Mouse (Mus musculus): Measurements from ENCODE around the gene Agr3. TPM values are rescaled to one million over a fixed set of nuclear protein-coding genes. Genes with fewer than 3 reads are reported as not detected.
A peak's percentile ranks its signal among the peaks of the same experiment; 100 is the strongest.

The Agr3 gene
- polyA plus RNA-seq, 1 experiment from 2014 or later: not detected

DNA sequence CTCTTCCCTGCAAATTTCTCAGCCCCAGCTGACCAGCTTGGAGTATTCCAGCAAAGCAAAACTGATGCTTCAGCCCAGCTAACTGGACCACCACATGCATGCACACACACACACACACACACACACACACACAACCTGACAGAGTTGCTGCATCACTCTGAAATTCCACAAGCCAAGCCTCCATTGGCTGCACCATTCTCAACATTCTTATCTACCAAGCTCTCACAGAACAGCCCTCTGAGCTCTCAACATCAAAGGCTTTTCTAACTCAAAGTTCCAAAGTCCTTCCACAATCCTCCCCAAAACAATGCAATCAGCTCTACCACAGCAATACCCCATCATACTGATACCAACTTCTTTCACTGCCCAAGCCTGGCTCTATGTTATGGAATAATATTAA, 7.4 kb downstream of the Agr3 start:
- no peak overlapping the region for H3K27ac ChIP-seq (replicated peaks)
- H3K4me1 ChIP-seq: no peaks in the 10 kb centered on the region
- DNase-seq (ENCODE audit: low spot score): no peak
- no peaks in the 10 kb centered on the region for H3K27me3 ChIP-seq (ENCODE audit: low read depth, poor library complexity, severe bottlenecking)
- no peaks in the 10 kb centered on the region for H3K9me3 ChIP-seq (replicated peaks)
- H3K36me3 ChIP-seq: no peaks in the 10 kb centered on the region
- no peak overlapping the region for H3K4me3 ChIP-seq

DNA sequence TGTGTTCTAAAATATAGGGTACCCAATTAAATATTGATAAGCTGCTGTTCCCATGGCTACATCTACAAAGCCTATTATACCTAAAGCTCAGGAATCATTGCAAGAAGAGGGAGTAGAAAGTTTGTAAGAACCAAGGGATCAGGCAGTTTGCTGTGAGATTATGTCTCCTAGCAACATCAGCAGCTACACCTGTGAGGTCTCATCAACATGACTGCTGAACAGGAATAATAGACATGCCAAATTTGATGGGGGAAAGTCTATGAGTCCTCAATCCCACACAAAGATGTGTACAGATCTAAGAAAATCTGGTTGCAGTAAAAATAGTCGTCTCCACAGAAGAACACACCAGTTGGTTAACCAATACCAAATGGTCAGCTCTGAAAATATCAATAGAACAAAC, 26.3 kb downstream of the Agr3 start:
- DNase-seq (ENCODE audit: low spot score): no peak
- H3K27me3 ChIP-seq (ENCODE audit: low read depth, poor library complexity, severe bottlenecking): no peaks in the 10 kb centered on the region
- H3K36me3 ChIP-seq: no peaks in the 10 kb centered on the region
- H3K4me1 ChIP-seq: peaks cover 12% of the 10 kb centered on the region
- 54% methylated on average over 1 of the region's 1 CpGs for WGBS
- no peak overlapping the region for H3K27ac ChIP-seq (replicated peaks)
- H3K4me3 ChIP-seq: no peak overlapping the region
- H3K9me3 ChIP-seq (replicated peaks): no peaks in the 10 kb centered on the region

DNA sequence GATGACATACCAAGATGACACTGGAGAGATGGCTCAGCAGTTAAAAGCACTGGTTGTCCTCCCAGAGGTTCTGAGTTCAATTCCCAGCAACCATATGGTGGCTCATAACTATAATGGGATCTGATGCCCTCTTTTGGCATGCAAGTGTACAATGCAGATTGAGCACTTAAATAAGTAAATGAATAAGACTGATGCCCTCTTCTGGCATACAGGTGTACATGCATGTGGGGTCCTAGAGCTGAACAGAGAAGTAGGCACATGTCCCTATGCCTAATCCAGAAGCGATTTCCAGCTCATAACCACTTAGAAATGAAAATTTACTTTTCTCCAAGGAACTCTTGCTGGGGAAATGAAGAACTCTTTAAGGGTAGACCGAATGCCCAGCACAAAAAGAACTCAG, 31.8 kb downstream of the Agr3 start:
- H3K4me1 ChIP-seq: peaks cover 2% of the 10 kb centered on the region; the same call in 1 of the 2 replicates
- H3K27me3 ChIP-seq (ENCODE audit: low read depth, poor library complexity, severe bottlenecking): no peaks in the 10 kb centered on the region
- no peak overlapping the region for H3K27ac ChIP-seq (replicated peaks)
- DNase-seq (ENCODE audit: low spot score): no peak
- no peaks in the 10 kb centered on the region for H3K36me3 ChIP-seq
- no peak overlapping the region for H3K4me3 ChIP-seq
- WGBS: 83% methylated on average over 2 of the region's 2 CpGs
- no peaks in the 10 kb centered on the region for H3K9me3 ChIP-seq (replicated peaks)

DNA sequence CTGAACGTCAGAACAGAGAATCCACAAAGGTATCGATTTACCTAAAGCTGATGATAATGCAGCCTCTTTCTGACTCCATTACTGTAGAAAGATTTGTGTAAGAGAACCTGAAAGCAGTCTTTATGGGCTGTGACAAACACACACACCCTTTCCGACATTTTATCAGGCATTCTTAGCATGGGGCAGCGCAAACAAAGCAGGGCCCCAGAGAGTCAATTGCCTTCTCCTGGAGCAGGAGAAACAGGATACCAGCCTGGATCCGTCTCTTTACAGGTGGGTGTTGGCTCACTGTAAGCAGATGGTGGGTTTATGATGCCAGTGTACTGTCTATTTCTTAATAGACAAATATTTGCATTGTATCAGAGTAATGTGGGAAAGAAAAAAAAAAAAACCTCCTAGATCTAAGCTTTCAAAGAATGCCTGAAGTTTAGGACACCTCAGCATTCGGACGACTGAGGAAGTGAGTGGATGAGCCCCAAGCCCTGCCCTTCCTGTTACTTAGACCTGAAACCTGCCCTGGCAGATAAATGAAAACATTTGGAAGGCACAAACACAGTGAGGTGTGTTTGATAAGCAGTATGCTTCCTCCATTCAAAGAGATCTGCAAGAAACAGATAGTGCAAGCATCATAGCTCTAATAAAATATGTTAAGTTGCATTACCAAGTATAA, 40.8 kb downstream of the Agr3 start:
- H3K27me3 ChIP-seq (ENCODE audit: low read depth, poor library complexity, severe bottlenecking): no peaks in the 10 kb centered on the region
- H3K36me3 ChIP-seq: no peaks in the 10 kb centered on the region
- WGBS: 68% methylated on average over 7 of the region's 7 CpGs
- no peak overlapping the region for H3K27ac ChIP-seq (replicated peaks)
- no peaks in the 10 kb centered on the region for H3K4me1 ChIP-seq
- no peak for DNase-seq (ENCODE audit: low spot score)
- H3K9me3 ChIP-seq (replicated peaks): no peaks in the 10 kb centered on the region
- H3K4me3 ChIP-seq: no peak overlapping the region

DNA sequence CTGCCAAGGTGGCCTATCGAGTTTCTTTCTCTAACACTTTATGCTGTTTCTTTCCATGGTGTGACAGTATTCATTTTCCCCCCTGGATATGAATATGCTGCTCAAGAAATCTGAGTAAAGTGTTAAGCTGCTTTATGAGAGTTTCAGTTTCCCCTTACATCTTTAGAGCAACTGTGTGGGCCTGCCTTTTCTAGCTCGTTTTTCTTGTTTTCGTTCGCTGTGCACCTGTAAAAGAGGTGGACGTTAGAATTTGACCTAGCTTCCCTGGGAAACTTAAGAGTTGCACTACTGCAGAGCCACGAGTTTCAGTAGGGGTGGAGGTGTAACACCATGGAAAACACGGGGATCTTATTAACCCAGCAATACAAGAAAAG, 41.3 kb downstream of the Agr3 start:
- Histone ChIP-seq H3K27me3 (ENCODE audit: low read depth, poor library complexity, severe bottlenecking) (no peaks in the 10 kb centered on the region), H3K4me3 (no peak overlapping the region), H3K9me3 (replicated peaks) (no peaks in the 10 kb centered on the region), H3K27ac (replicated peaks) (no peak overlapping the region), H3K36me3 (no peaks in the 10 kb centered on the region), H3K4me1 (no peaks in the 10 kb centered on the region)
- 85% methylated on average over 7 of the region's 7 CpGs for WGBS
- DNase-seq (ENCODE audit: low spot score): no peak

DNA sequence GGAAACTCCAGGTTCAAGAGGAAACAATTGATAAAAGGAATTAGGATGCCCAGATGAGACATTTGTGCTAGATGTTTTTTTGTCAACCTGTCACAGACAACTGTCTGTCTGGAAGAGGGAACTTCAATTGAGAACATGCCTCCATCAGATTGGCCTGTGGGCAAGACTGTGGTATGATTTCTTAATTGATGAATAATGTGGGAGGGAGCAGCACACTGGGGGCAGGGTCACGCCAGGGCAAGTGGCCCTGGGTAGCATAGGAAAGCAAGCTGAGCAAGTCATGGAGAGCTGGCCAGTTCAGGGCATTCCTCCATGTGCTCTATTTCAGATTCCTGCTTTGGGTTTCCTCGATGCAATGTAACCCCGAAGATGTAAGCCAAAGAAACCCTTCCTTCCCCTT, 50.5 kb downstream of the Agr3 start:
- no peaks in the 10 kb centered on the region for H3K27me3 ChIP-seq (ENCODE audit: low read depth, poor library complexity, severe bottlenecking)
- H3K9me3 ChIP-seq (replicated peaks): no peaks in the 10 kb centered on the region
- H3K27ac ChIP-seq (replicated peaks): no peak overlapping the region
- no peaks in the 10 kb centered on the region for H3K36me3 ChIP-seq
- H3K4me3 ChIP-seq: no peak overlapping the region
- WGBS: 86% methylated on average over 3 of the region's 3 CpGs
- peaks cover 10% of the 10 kb centered on the region for H3K4me1 ChIP-seq
- no peak for DNase-seq (ENCODE audit: low spot score)

DNA sequence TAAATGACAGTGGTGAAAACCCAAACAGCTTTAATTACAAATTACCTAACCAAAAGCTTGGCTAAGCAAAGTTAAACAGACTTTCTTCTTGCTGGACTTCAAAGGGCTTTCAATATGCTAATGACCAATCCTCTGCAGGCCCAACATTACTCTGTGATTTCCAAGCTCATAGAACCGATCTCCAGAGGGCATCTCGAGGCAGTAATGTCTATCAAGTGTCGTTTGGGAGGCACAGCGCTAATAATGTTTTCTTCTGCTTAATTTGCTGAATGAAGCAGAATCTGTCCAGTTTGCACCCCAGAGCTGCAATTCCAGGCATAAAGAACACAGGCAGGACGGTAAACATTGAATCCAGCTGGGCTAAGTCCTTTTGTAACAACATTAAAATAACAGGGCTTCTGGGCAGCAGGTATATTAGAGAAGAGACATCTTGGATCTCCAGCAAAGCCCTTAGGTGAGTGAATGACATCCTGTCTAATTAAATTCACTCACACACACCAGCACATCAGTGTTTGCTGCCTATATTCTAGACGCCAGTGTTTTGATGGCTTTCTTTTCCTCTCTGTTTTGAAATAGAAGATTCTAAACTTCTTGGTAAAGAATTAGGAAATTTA, 52.3 kb downstream of the Agr3 start:
- no peak for DNase-seq (ENCODE audit: low spot score)
- no peaks in the 10 kb centered on the region for H3K36me3 ChIP-seq
- 50% methylated on average over 6 of the region's 6 CpGs for WGBS

DNA sequence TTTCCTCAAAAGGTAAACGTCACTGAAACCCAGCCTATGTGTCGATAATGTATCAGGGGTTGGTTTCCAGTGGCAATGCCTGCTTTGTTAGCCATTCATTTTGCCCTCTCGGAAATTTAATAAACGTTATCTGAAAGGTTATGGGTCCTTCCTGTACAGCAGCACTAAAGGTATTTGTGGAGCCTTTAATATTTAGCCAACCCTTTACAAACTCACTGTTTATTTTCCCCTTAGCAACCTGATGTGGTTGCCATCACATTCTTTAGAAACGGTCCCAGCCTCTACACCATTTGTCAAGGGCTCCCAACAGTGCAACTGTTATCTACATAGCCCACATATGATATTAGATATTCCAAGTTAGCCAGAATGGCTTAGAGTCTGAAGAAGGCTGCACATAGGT, 54.2 kb downstream of the Agr3 start:
- Histone ChIP-seq H3K4me1 (peaks cover 23% of the 10 kb centered on the region), H3K27ac (replicated peaks) (no peak overlapping the region), H3K9me3 (replicated peaks) (no peaks in the 10 kb centered on the region), H3K27me3 (ENCODE audit: low read depth, poor library complexity, severe bottlenecking) (no peaks in the 10 kb centered on the region), H3K4me3 (no peak overlapping the region), H3K36me3 (no peaks in the 10 kb centered on the region)
- WGBS: 93% methylated on average over 5 of the region's 5 CpGs
- DNase-seq (ENCODE audit: low spot score): no peak

More for the DNA sequence above, 52.3 kb downstream of the Agr3 start:
- no peaks in the 10 kb centered on the region for H3K27me3 ChIP-seq (ENCODE audit: low read depth, poor library complexity, severe bottlenecking)
- H3K4me3 ChIP-seq: no peak overlapping the region
- peaks cover 23% of the 10 kb centered on the region for H3K4me1 ChIP-seq
- no peaks in the 10 kb centered on the region for H3K9me3 ChIP-seq (replicated peaks)
- H3K27ac ChIP-seq (replicated peaks): no peak overlapping the region

DNA sequence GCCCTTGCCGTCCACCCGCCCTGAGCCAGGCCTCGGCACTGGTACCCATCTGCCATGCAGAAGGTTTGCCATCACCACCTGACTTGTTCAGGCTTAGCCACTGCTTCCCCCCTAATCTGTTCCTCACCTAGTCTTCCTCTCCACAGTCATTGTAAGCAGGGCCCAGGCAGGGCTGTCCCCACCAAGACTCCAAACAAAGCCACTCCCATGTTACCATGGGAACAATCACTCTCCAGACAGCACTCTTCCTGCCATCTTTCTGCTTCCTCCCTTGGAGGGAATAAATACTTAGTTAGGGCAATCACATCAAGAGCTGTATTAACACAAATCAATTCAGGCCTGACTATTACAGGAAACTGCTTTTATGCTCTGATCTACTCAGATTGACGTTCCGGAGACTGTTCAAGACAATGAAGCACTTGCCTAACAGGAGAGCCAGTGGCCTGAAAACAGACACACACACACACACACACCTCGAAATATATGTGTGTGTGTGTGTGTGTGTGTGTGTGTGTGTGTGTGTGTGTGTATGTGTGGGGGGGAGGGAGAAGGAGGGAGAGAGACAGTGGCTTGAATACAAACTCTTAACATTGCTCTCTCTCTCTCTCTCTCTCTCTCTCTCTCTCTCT, 56.4 kb downstream of the Agr3 start:
- WGBS: 60% methylated on average over 6 of the region's 6 CpGs
- Histone ChIP-seq H3K27me3 (ENCODE audit: low read depth, poor library complexity, severe bottlenecking) (no peaks in the 10 kb centered on the region), H3K4me1 (peaks cover 23% of the 10 kb centered on the region), H3K9me3 (replicated peaks) (no peaks in the 10 kb centered on the region), H3K4me3 (no peak overlapping the region), H3K27ac (replicated peaks) (peak overlapping the region; percentile 75), H3K36me3 (no peaks in the 10 kb centered on the region)
- DNase-seq (ENCODE audit: low spot score): peak; percentile 49

DNA sequence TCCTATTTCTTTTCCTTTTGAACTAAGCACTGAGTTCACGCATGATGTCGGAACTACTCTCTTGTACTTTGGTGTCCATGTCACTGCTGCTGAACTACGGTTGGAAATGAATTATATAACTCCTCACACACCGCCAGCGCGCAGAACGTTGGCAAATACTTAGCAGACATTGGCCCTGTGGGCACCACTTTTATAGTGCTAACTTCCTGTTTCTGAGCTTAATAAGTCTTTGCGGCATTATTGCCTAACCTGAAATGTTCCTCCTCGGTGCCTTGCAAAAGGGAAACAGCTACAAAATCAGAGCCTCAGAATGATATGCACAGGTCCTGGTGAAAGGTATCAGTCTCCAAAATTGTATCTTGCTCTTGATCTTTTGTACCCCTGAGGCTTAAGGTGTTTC, 58.1 kb downstream of the Agr3 start:
- WGBS: 94% methylated on average over 9 of the region's 9 CpGs
- no peaks in the 10 kb centered on the region for H3K27me3 ChIP-seq (ENCODE audit: low read depth, poor library complexity, severe bottlenecking)
- peaks cover 13% of the 10 kb centered on the region for H3K4me1 ChIP-seq
- no peaks in the 10 kb centered on the region for H3K36me3 ChIP-seq
- no peak overlapping the region for H3K27ac ChIP-seq (replicated peaks)
- H3K9me3 ChIP-seq (replicated peaks): no peaks in the 10 kb centered on the region
- no peak for DNase-seq (ENCODE audit: low spot score)
- H3K4me3 ChIP-seq: no peak overlapping the region

DNA sequence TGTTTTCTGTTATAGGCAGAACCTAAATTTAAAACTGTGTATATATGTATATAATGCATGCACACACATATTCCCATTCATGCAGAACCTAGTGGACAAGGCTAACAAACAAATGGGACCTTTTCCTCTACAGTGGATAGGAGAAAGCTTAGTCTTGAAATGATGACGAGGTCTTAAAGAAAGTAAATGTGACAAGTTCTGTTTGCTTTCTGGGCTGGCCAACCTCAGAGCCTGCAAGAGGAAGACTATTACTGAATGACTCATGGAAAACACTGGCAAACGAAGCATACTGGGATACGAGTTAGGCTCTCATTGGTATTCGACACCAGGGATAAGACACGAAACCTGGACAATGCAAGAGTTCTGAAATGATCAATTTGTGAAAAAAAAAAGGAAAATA, 59.3 kb downstream of the Agr3 start:
- H3K4me1 ChIP-seq: peaks cover 13% of the 10 kb centered on the region
- no peaks in the 10 kb centered on the region for H3K27me3 ChIP-seq (ENCODE audit: low read depth, poor library complexity, severe bottlenecking)
- no peak overlapping the region for H3K4me3 ChIP-seq
- no peaks in the 10 kb centered on the region for H3K9me3 ChIP-seq (replicated peaks)
- H3K27ac ChIP-seq (replicated peaks): no peak overlapping the region
- 90% methylated on average over 5 of the region's 5 CpGs for WGBS
- DNase-seq (ENCODE audit: low spot score): no peak
- no peaks in the 10 kb centered on the region for H3K36me3 ChIP-seq

DNA sequence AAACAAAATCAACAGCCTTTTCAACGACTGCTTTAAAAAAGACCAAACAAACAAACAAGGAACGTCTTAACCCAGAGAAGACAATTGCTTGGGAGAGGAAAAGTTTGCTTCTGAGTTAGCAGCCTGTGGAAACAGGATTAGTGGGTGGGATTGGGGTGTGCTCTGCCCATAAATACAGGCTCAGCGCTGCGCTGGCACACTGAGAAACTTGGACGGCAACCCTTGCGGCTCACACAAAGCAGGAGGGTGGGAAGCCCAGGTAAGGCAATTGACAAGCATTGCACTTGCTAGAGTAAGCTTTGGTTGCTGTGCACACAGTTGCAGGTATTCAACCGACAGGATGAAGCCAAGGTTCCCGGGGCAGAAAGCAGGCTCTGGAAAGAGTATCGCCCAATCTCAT, 67.3 kb downstream of the Agr3 start, which contains the start of gene Agr2:
Gene Agr2, plus strand, starts transcription at position 197 of the 400 bp plus-strand sequence.
- peaks cover 21% of the 10 kb centered on the region for H3K4me1 ChIP-seq
- H3K9me3 ChIP-seq (replicated peaks): no peaks in the 10 kb centered on the region
- no peaks in the 10 kb centered on the region for H3K36me3 ChIP-seq
- H3K4me3 ChIP-seq: no peak within 1 kb of the TSS
- no peaks in the 10 kb centered on the region for H3K27me3 ChIP-seq (ENCODE audit: low read depth, poor library complexity, severe bottlenecking)
- no peak within 1 kb of the TSS; the same call in 1 of the 2 replicates for H3K27ac ChIP-seq (replicated peaks)
- 60% methylated on average over 9 of the region's 9 CpGs for WGBS
- DNase-seq (ENCODE audit: low spot score): no peak

DNA sequence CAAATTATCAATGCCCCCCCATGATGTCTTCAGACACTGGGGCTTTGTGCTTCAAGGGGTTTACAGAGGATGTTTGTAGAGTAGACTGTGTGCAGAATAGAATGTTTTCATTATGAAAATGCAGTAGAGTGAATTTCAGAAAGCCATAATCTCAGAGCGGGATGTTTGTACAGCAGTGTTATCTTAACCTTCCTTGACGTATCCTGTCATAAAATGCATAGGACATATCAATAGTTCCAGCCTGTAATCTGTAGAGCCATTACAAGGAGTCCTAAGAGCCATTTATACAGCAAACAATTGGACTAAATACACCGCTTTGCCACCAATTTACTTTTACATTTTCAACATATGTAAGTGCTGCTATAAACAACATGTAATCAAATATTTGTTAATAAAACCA, 68.2 kb downstream of the Agr3 start:
- DNase-seq (ENCODE audit: low spot score): no peak
- Histone ChIP-seq H3K27me3 (ENCODE audit: low read depth, poor library complexity, severe bottlenecking) (no peaks in the 10 kb centered on the region), H3K27ac (replicated peaks) (no peak overlapping the region), H3K4me1 (peaks cover 26% of the 10 kb centered on the region), H3K9me3 (replicated peaks) (no peaks in the 10 kb centered on the region), H3K36me3 (no peaks in the 10 kb centered on the region), H3K4me3 (no peak overlapping the region)
- 92% methylated on average over 3 of the region's 3 CpGs for WGBS

Data from midbrain, embryonic 10.5 days (tissue).